Mouse (Mus musculus): ENCODE measurements around the gene Fam186b.

Fam186b gene

DNA sequence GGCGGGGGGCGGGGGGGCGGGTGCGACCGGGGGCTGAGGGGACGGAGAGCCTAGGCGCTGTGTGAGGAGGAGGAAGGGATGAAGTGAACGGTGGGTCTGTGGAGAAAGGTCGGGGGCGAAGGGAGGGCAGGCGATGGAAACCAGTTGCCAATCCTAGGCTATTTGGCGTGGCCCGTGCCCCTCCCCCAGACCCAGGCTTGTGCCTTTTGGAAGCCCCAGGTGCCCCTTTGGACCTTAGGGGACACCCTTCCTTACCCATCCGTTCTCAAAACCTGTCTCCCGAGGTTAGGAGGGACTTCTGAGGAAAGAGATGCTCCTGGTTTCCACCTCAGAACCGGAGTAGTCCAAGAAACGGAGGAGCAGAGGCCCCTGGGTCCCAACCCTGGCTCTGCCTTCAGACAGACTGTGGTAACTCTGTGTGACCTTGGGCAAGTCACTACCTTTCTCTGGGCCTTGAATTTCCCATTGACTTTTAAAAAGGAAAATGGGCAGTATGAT lies at the start of gene Fam186b:
Gene Fam186b (minus strand): TSS at position 405 of the 498 bp plus-strand sequence.
- no peak for DNase-seq

DNA sequence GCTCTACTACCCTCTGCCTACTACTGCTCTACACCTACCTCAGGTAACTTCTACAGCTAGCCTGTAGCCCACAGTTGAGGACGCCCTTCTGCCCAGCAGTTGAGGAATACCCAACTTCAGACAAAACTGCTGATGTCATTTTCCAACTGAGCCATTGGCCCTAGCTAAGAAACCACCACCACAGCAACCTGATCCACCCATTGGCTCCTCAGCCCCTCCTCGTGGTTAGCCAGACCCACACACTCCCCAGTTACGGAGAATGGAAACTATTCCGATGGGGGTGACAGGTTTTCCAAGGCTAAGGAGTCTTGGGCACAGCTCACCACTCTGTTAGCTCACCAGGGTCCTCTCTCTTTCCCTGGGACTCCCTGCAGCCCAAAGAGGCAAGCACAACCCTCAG lies 49.3 kb upstream of the Fam186b start:
- no peak for DNase-seq

DNA sequence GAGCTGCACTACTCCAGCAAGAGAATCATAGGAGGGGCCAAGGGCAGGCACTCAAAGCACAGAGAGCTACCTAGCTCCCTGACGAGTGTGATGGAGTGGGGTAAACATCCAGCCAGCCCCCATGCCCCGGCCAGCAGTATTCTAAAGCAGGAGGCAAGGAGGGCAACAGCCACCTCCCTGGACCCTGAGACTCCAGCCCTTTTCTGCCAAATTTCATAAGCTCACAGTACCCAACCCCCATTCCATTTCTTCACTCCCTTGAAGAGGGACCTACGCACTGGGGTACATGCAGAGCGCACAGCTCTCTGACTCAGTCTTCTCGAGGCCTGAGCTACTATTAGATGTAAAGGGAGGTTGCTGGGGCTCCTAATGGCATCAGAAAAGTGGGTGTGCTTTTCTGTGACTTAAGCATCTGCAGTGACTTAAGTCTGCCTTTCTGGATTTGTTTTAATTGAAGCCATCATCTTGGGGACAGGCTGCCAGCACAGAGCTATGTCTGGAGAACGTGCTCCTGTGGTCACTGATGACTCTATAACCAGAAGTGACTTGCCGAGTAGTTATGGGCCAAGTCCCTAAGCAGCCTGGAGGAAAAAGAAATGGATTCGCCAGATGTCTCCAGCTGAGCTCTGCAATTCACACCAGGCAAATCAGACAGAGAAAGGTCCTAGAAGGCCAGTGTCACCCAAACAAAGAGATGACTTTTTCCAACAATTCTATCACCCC lies 48.6 kb upstream of the Fam186b start:
- no peak for DNase-seq

DNA sequence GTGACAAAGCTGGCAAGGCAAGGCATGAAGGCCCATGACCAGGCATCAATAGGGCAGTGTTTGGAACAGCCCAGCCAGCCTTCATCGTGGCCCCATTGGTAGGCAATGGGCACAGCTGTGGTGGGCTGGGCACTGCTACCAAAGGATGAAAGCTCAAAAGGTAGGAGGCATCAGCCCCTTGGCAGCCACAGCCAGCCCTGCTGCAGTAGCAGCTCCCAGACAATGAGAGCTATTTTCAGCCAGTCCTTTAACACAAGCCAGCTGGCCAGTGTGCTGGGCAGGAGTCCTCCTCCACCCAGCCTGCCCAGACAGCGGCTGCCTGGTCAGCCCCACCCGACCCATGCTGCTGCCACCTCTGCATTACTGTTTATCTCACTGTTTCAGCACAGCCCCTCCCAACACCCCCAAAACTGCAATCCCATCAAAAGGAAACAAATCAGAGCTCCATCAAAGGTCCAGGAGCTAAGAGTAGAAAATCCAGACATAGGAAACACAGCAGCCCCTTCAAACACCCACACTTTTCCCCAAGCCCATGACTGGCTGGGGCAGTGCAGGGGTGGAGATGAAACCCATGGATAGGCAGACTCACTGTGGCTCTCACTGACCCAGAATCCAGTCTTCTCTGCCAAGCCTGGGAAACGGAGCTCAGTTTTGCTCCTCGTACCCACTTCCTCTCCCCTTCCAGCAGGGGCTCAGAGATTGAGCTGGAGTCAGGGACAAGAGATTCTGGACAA lies 47.9 kb upstream of the Fam186b start:
- DNase-seq = peak; percentile 12

DNA sequence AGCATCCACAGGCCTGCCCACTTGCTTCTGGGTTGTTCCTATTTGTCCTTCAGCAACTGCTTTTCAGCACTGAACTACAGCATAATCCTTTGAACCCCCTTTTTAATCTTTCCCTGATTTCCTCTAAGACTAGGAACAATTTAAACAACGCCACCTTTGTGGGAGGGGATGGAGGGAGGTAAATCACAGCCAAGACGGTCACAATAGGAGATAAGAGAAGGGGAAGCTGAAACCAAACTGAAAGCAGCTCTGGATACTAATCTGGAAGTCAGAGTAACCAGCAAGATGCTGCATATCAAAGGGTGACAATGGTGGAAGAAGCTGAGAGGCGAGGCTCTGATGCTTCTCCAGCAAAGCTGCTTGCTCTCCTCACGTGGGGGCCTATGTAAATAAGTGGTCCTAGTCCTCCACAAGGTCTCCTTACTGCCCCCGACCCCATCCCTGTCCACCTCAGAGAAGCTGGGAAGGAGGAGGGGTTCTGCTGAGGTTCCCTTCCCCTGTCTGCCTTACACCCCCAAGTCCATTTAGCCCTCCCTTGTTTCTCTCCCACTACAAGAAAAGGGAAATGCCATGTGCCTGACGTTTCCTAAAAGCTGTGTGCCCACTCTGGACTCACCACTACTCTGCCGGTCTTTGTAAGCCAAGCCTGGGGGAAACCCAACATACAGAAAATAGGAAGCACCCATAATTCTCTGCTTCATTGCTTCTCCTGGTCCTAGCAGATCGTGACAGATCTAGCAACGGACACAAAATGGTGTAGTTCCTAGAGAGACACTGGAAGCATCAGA lies 46.7 kb upstream of the Fam186b start:
- no peak for DNase-seq

DNA sequence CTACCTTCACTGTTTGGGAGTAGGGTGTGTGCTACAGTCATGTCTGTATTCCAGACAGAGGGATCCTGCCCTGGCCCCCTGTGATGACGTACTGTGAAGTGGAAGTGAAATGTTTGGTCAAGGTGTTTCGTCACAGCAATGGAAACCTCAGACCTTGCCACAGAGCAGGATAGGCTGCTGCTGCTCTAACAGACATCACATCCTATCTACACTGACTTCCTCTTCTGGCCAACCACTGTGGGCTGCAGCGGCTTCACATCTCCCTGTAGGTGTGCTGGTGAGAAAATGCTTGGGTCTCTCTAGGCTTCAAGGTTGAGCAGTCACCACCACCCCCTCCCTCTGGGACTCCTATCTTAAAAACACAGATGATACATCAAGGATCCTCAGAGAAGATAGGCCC lies 45.4 kb upstream of the Fam186b start:
- DNase-seq = no peak

DNA sequence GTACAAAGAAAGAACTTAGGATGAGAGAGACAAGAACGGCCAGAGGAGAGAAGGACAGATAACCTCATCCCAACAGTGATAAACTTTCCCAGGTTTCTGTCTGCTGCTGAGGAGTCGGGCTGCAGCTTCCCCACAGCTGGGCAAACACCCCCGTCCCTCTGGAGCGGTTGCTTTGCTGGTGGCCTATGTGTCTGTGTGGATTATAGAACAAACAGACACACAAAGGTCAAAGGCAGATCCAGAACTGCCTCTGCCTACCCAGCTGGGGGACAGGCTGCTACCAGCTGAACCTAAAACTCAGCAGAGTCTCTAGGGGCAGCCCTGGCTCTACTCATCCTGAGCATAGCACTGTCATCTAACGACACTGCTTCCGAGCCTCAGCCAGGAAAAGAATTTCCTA lies 44.0 kb upstream of the Fam186b start:
- no peak for DNase-seq

DNA sequence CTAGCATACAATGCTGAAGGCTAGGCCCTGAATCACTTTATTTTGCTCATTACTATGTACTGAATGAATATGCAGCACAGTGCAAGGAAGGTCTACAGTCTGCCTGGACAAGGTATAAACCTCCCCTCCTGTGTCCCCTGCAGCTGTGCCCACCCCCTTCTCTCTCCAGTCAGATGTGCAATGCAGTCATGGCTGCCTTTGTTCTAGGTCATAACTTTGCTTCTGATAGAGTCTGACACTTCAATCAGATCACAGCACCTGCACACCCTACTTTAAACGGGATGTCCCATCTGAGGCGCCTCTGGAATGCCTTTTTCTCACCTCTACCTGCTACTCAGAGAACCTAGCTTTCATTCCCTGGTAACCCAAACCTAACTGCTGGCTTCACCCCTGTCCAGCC lies 43.2 kb upstream of the Fam186b start:
- no peak for DNase-seq

DNA sequence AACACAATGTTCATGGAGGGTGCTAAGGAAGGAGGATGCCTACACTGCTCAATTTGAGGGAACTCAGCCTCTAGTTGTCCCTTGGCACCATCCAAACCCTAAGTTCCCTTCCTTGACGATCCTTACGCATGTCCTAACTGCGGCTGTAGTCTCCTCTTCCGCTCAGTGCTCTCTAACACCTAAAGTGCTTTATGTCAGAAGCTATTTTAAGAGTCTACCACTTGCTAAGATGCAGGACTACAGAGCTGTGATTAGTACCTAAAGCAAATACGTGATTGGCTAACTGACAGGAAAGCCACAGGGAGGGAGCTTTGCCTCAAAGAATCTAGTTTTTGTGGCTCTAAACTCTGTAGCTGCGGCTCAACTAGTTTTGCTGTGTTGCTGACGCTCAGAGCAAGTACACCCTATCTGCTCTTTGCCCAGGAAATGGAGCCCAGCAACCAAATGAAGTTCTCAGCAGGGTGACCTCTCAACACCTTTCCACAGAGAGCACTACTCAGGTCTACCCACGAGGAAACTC lies 40.2 kb upstream of the Fam186b start:
- no peak for DNase-seq

DNA sequence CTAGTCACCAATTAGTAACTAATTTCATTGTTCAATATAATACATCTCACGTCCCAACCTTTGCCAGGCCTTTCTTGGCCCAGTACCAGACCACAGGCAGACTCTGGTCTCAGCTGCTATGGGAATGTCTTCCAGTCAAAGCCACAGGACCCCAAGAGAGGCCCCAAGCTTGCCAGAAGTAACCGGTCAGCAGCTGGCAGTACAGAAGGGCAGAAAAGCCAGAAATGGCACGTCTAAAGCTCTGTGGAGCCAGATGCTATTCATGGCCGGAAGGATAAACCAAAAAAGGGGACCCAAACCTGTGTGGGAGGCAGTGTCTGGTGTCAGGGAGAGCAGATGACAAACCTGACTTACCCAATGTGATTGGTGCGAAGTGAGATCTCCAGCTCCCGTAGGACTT lies 38.8 kb upstream of the Fam186b start:
- DNase-seq = no peak

DNA sequence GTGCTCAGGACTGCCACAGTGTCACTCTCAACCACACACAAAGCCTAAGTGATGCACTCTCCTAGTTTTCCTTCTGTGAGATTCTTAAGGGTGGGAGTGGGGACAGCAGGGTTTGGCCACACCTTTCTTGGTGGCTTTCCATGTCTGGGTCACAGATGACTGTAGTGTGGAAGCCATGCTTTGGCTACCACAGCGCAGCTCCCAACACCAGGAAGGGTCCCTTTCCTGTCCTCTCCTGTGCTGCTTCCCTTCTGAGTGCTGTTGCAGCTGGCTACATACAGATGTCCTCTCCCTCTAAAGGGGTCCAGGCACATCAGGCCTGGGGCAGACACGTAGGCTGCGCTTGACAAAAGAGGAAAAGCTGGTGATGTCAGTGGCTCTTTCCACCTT lies 38.0 kb upstream of the Fam186b start:
- no peak for DNase-seq

DNA sequence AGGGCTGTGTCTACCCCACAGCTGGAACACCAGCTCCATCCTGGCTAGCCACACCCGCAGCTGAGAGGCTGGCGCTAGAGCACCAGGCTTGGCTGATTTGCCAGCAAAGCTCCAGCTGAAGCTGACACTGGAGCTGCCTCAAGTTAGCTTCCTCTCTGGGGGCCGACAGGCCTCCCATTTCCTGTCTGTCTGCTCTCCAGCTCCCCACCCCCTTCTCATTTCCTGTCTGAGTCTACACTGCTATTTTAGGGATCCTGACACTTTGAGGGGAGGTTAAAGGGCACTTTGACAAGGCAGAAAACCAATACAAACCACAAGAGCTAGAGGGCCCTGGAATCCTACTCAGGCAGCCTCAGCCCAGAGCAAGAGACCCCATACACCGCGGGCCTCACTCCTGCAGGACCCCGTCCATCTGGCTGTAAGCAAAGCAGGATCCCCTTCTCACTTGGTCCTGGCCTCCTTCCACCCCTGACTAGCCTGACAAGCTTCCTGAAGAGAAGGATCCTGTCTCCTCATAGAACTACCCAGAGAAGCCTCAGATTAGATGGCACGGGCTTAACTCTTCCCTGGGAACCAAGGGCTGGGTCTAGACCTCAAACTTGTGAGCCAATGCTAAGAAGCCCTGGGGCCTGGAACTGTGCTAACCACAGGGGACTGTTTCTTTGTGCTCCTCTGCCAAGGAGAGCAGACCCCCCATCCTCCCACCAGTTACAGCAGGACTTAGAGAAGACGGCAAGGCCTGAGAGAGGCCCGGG lies 37.4 kb upstream of the Fam186b start:
- no peak for DNase-seq

DNA sequence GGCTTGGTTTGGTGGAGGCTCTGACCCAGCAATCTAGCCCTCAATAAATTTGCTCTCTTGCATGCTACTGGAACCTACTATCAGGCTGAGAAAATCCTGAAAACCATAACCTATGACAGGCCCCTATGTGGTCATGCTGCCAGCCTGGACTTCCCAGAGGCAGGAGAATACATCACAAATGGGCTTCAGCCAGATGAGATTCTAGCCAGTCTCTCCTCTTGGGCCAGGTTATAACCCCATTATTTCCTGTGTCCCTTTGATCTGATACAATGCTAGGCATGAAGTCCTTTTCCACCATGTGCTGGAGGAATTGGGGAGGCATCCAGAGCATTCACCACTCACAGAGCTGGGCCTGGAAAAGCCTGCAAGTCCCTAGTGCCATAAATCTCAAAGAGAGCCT lies 36.4 kb upstream of the Fam186b start:
- DNase-seq = no peak

DNA sequence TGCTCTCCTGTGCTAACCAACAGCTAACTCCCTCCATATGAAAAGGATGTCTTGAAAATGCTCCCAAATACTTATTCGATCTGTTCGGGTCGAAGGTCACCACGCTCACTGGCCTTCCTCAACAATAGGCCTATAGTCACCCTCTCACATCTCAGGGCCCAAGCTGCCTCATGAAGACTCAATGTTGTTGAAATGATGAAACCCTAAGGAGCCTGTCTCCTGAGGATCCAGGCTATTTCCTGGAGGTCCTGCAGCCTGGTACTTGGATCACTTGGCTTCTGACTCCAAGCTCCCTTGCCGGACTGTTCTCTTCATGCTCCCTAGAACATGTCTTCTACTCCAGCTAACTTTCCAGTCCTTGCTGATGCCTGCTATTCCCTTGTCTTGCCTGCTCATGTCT lies 35.7 kb upstream of the Fam186b start:
- DNase-seq = no peak

DNA sequence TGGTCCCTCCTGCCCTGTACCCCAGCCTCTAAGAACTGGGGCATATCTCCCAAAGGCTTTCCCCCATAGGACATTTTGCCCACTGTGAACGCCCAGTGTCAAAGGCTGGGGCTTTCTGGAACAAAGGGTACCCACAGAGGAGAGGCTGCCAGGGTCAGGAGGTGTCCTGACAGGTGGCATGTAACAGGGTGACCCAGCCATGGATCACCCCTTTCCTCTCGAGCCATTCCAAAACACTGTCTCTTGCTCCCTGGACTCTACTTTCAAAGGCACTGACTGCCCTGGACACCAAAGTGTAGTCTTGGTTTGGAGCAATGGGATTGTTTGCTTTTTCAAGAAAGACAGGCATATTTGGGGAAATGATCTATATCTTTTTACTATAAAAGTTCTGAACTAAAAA lies 34.6 kb upstream of the Fam186b start:
- DNase-seq = no peak

DNA sequence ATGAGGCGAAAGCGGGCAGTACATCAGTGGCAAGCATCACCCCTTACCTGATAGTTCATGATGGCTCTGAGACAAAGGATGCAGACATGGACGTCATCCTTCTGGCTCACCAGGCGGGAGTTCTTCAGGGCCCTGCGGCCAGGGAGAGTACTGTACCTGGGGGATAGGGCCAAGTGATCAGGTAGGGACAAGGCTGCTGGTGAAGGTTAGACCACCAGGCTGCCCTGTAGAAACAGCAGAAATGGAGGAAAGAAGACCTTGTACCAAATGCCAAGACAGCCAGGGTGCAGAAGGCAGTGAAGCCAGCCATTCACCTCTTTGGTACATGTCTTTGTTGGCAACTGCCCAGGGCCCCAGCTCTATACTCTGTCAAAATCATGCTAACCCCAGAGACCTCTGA lies 32.3 kb upstream of the Fam186b start:
- DNase-seq = no peak

DNA sequence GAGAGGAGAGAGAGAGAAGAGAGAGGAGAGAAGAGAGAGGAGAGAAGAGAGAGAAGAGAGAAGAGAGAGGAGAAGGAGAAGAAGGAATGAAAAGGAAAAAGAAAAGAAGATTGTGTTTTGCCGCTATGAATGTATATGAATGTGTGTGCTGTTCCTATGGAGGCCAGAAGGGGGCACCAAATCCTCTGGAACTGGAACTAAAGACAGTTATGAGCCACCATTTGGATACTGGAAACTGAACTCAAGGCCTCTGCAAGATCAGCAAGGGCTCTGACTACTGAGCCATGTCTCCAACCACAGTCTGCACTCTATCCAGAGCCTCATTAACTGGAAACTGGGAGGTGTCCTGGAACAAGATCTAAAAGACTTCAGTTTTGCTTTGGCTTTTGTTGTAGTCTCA lies 31.3 kb upstream of the Fam186b start:
- peak; percentile 53 for DNase-seq

DNA sequence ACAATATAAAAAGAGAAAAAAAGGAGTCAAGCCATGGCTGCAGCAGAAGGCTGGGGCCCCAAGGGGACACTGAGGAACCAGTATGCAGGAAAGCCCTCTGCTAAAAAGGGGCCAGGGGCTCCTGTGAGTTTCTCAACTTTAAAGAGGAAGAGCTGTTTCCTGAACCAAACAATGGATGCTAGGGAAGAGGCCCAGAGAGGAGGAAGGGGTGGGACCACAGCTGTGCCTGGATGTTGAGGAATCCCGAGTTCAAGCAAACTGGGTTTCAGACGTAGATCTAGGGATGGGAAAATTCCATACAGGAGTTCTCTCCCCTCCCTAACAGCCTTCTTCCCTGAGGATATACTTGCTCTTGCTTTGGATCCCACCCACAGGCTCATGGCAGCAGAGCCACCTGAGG lies 30.7 kb upstream of the Fam186b start:
- DNase-seq = no peak

DNA sequence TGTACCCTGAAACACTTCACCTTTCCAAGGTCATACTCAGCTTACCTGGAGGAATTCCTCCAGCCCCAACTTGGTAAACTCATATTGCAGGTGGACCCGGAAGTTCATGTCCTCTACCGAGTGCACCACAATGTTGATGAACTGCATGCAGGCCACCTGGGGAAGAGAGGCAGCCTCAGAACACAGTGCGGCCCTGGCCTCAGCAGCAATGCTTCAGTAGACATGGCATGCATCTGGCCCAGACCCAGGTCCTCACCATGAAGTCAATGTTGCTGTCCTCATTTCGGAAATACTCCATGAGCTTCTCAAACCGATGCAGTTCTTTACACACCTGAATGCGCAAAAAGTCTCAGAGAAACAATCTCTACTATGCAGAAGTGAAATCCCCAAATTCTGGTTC lies 29.9 kb upstream of the Fam186b start:
- DNase-seq = no peak

DNA sequence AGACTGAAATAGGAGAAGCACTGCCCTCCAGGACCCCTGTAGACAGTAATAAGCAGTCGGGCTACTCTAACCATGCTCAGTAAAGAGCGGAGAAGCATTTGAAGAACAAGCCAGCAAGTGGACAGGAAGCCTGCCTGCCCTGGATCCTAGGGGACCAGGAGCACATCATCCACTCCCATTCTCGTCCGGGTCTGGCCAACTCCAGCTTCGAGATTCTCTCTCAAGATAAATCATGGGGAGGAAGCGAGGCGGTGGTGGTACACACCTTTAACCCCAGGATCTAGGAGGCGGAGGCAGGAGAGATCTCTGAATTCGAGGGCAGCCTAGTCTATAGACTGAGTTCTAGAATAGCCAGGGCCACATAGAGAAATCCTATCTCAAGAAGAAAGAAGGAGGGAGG lies 28.5 kb upstream of the Fam186b start:
- no peak for DNase-seq

DNA sequence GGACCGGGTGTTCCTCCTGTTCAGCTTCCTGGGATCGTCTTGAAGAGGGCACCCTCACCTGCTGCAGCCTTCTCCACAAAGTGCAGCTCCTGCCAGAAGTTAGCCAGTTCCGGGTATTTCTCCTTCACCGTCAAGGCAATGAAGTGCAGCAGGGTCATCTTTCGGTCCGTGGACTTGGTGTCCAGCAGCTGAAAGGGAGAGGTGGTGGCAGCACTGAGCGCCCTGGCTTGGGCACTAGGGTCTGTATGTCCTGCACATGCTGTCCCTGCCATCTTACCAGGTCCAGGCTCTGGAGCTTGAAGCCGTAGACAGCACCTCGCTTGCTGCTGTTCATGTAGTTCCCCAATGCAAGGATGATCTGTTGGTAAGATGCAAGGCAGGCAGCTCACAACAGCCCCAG lies 25.3 kb upstream of the Fam186b start:
- DNase-seq = no peak

DNA sequence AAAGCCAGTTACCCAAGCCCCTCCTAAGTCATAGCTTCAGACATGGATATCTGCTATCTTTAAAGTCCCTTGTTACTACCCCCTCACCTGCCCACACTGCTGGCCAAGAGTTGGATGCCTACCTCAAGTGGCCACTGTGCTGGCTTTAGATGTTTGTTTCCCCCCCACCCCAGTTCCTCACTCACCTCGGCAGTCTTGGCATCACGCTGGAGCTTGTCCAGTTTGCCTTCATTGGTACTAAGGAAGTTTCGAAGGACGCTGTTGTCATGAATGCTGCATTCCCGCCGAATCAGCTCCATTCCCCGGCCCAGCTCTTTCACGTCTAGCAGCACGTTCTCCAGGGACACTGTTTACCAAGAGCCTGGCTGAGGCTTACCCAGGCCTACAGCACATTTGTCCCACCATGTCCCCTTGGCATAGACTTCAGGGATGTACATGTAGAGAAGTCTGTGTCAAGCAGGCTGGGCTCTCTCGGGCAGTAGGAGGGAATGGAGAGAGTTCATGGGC lies 24.5 kb upstream of the Fam186b start:
- no peak for DNase-seq
